Mouse (Mus musculus) MEL (cell line): ENCODE results near the gene Setd4. TPM values are rescaled to one million over a fixed set of nuclear protein-coding genes. Genes with fewer than 3 reads are reported as not detected.

ENCODE experiments used
- DNase-seq: peaks from one replicate; pipeline ENCODE4 v3.0.0; 2011; ENCODE audit warnings: low read depth, low spot score
- H3K27ac ChIP-seq: 2 replicates; pipeline ENCODE4 v1.5.1; 2012; ENCODE audit warnings: low read depth, mild to moderate bottlenecking, control low read depth, low read length, moderate library complexity; ENCODE audit not compliant: control insufficient read depth
- H3K27me3 ChIP-seq, 2 experiments: fragments of 150-350 bp in 1 of 2; sonication (generic) in 1 of 2; 2 replicates each; pipeline ENCODE4 v1.6.1; 2012; ENCODE audit warnings: low read length in 2 of 2, mild to moderate bottlenecking in 2 of 2, improper control_type of control experiment in 1 of 2, moderate library complexity in 1 of 2; ENCODE audit not compliant: insufficient read depth in 2 of 2, control insufficient read depth in 1 of 2
- H3K36me3 ChIP-seq, 2 experiments: 2 replicates each; pipeline ENCODE4 v1.6.1; 2012 to 2014; ENCODE audit warnings: low read length in 2 of 2, improper control_type of control experiment in 1 of 2, inconsistent platforms in 1 of 2, mild to moderate bottlenecking in 1 of 2; ENCODE audit not compliant: insufficient read depth in 2 of 2, control insufficient read depth in 1 of 2
- H3K4me1 ChIP-seq, 2 experiments: fragments of 150-350 bp in 1 of 2; sonication (generic) in 1 of 2; 2 replicates each; pipeline ENCODE4 v1.6.1; 2012; ENCODE audit warnings: low read length in 2 of 2, improper control_type of control experiment in 1 of 2, mild to moderate bottlenecking in 1 of 2; ENCODE audit not compliant: insufficient read depth in 2 of 2, control insufficient read depth in 1 of 2
- H3K4me3 ChIP-seq, 2 experiments: fragments of 150-350 bp in 1 of 2; sonication (generic) in 1 of 2; 2 replicates each; pipeline ENCODE4 v1.5.1; 2012; ENCODE audit warnings: low read depth in 2 of 2, low read length in 2 of 2, mild to moderate bottlenecking in 2 of 2, moderate library complexity in 2 of 2, control low read depth in 1 of 2, improper control_type of control experiment in 1 of 2; ENCODE audit not compliant: control insufficient read depth in 1 of 2, insufficient read depth in 1 of 2
- H3K79me2 ChIP-seq: 2 replicates; pipeline ENCODE4 v1.6.1; 2012; ENCODE audit warnings: mild to moderate bottlenecking, low read length, moderate library complexity; ENCODE audit not compliant: control insufficient read depth, poor library complexity, insufficient read depth
- H3K9ac ChIP-seq: 2 replicates; pipeline ENCODE4 v1.6.1; 2012; ENCODE audit warnings: low read depth, mild to moderate bottlenecking, control low read depth, low read length, moderate library complexity; ENCODE audit not compliant: control insufficient read depth, poor library complexity, severe bottlenecking
- H3K9me3 ChIP-seq: fragments of 150-350 bp; sonication (generic); replicated peaks from 2 replicates; pipeline ENCODE4 v1.6.1; 2012; ENCODE audit warnings: mild to moderate bottlenecking, low read length, improper control_type of control experiment, moderate library complexity; ENCODE audit not compliant: insufficient read depth
- CHD1 ChIP-seq: IDR thresholded peaks from 2 replicates; pipeline ENCODE4 v1.6.1; 2012; ENCODE audit warnings: low read depth, mild to moderate bottlenecking, inconsistent platforms, low read length, improper control_type of control experiment
- CHD2 ChIP-seq: IDR thresholded peaks from 2 replicates; pipeline ENCODE4 v1.6.1; 2011; ENCODE audit warnings: low read length, improper control_type of control experiment
- CTCF ChIP-seq, 3 experiments: IDR thresholded peaks in 2 of 3; conservative IDR thresholded peaks in 1 of 3; 2 replicates each; pipeline ENCODE4 v1.5.1; 2011 to 2012; ENCODE audit warnings: low read length in 3 of 3, low read depth in 2 of 3, mild to moderate bottlenecking in 2 of 3, improper control_type of control experiment in 1 of 3, inconsistent platforms in 1 of 3, mixed read lengths in 1 of 3, moderate library complexity in 1 of 3; ENCODE audit not compliant: control insufficient read depth in 1 of 3, insufficient read depth in 1 of 3, poor library complexity in 1 of 3, severe bottlenecking in 1 of 3
- GABPA ChIP-seq: IDR thresholded peaks from 2 replicates; pipeline ENCODE4 v1.6.1; 2012; ENCODE audit warnings: low read depth, mild to moderate bottlenecking, inconsistent platforms, low read length, improper control_type of control experiment, moderate library complexity
- HCFC1 ChIP-seq: IDR thresholded peaks from 2 replicates; pipeline ENCODE4 v1.6.1; 2012; ENCODE audit warnings: low read depth, mild to moderate bottlenecking, inconsistent platforms, low read length, improper control_type of control experiment, moderate library complexity
- JUND ChIP-seq: IDR thresholded peaks from 2 replicates; pipeline ENCODE4 v1.6.1; 2011; ENCODE audit warnings: low read depth, mild to moderate bottlenecking, improper control_type of control experiment, low read length
- KAT2A ChIP-seq: conservative IDR thresholded peaks from 2 replicates; pipeline ENCODE4 v1.6.1; 2012; ENCODE audit warnings: low read depth, low read length, improper control_type of control experiment, inconsistent platforms
- MAZ ChIP-seq: IDR thresholded peaks from 2 replicates; pipeline ENCODE4 v1.6.1; 2012; ENCODE audit warnings: low read depth, mild to moderate bottlenecking, inconsistent platforms, low read length, improper control_type of control experiment
- MXI1 ChIP-seq: IDR thresholded peaks from 2 replicates; pipeline ENCODE4 v1.6.1; 2011; ENCODE audit warnings: mild to moderate bottlenecking, low read depth, low read length, improper control_type of control experiment
- MYB ChIP-seq: IDR thresholded peaks from 2 replicates; pipeline ENCODE4 v1.6.1; 2011; ENCODE audit warnings: mild to moderate bottlenecking, low read depth, low read length, improper control_type of control experiment
- MYC ChIP-seq: IDR thresholded peaks from 2 replicates; pipeline ENCODE4 v1.6.1; 2011; ENCODE audit warnings: low read depth, mild to moderate bottlenecking, low read length, improper control_type of control experiment, moderate library complexity
- POLR2A ChIP-seq, 2 experiments: IDR thresholded peaks; 2 replicates each; pipeline ENCODE4 v1.6.1; 2011 to 2012; ENCODE audit warnings: low read length in 2 of 2, mild to moderate bottlenecking in 2 of 2, control low read depth in 1 of 2, improper control_type of control experiment in 1 of 2, low read depth in 1 of 2, moderate library complexity in 1 of 2; ENCODE audit not compliant: control insufficient read depth in 1 of 2, insufficient read depth in 1 of 2, poor library complexity in 1 of 2
- TAL1 ChIP-seq: IDR thresholded peaks from 2 replicates; pipeline ENCODE4 v1.6.1; 2012; ENCODE audit warnings: mild to moderate bottlenecking, inconsistent platforms, low read length, moderate library complexity, mixed read lengths
- TBP ChIP-seq: IDR thresholded peaks from 2 replicates; pipeline ENCODE4 v1.8.0; 2011; ENCODE audit warnings: low read depth, low read length, improper control_type of control experiment
- UBTF ChIP-seq: IDR thresholded peaks from 2 replicates; pipeline ENCODE4 v1.6.1; 2012; ENCODE audit warnings: low read depth, mild to moderate bottlenecking, inconsistent platforms, low read length, improper control_type of control experiment, moderate library complexity, borderline replicate concordance; ENCODE audit not compliant: insufficient read depth
- ZC3H11A ChIP-seq: IDR thresholded peaks from 2 replicates; pipeline ENCODE4 v1.6.1; 2012; ENCODE audit warnings: low read depth, mild to moderate bottlenecking, inconsistent platforms, low read length, improper control_type of control experiment
- ZKSCAN1 ChIP-seq: IDR thresholded peaks from 2 replicates; pipeline ENCODE4 v1.6.1; 2012; ENCODE audit warnings: low read depth, mild to moderate bottlenecking, inconsistent platforms, low read length, improper control_type of control experiment, moderate library complexity
- ZMIZ1 ChIP-seq: IDR thresholded peaks from 2 replicates; pipeline ENCODE4 v1.6.1; 2012; ENCODE audit warnings: low read depth, mild to moderate bottlenecking, inconsistent platforms, low read length, improper control_type of control experiment, moderate library complexity
- polyA plus RNA-seq, 2 experiments: library from polyadenylated mRNA; stranded (reverse) in 1 of 2; unstranded in 1 of 2; fragments of >175 nt in 1 of 2; fragments of >200 nt in 1 of 2; gene quantifications; 2 replicates each; pipeline versions ENCODE4 v1.2.1 to v1.2.4; 2012; ENCODE audit warnings: low replicate concordance in 2 of 2, low read depth in 1 of 2; ENCODE audit not compliant: insufficient read length in 2 of 2, insufficient read depth in 1 of 2, missing spikeins in 1 of 2
- total RNA-seq: library from RNA; depleted of rRNA; stranded (reverse); fragments of 300-350 nt; gene quantifications from 2 replicates; pipeline ENCODE4 v1.2.3, GENCODE M21; 2012

Gene Setd4
- total and polyA plus RNA-seq, 3 experiments: 14.1 to 19.1 TPM; not detected in 1

GRCm38 (mm10) chr16:93606146-93606545, 2.3 kb upstream of the Setd4 start:
- Histone ChIP-seq H3K27me3 (no peaks in the 10 kb centered on the region), H3K4me3 (no peak overlapping the region), H3K79me2 (peaks cover 12% of the 10 kb centered on the region), H3K27ac (no peak overlapping the region), H3K9me3 (no peaks in the 10 kb centered on the region), H3K36me3 (peaks cover 0 to 12% of the 10 kb centered on the region in 2 experiments; a peak in 2 of 4 replicates), H3K9ac (no peak overlapping the region), H3K4me1 (peaks cover 0 to 7% of the 10 kb centered on the region in 2 experiments; a peak in 2 of 4 replicates)
- no peak for DNase-seq
- TF ChIP-seq GABPA (no peak), CHD2 (no peak), UBTF (no peak), KAT2A (no peak), MYC (no peak), MXI1 (no peak), TBP (no peak), JUND (no peak), CHD1 (no peak), ZKSCAN1 (no peak)
- TF ChIP-seq, all 39 proteins: peak for 0

- Histone ChIP-seq H3K36me3 (peaks cover 0 to 12% of the 10 kb centered on the region in 2 experiments; a peak in 2 of 4 replicates), H3K27ac (no peak within 1 kb of the TSS), H3K79me2 (peaks cover 12% of the 10 kb centered on the region), H3K9me3 (no peaks in the 10 kb centered on the region), H3K4me1 (peaks cover 0 to 7% of the 10 kb centered on the region in 2 experiments; a peak in 2 of 4 replicates), H3K27me3 (no peaks in the 10 kb centered on the region), H3K4me3 (peak within 1 kb of the TSS; percentile 47 to 59), H3K9ac (peak within 1 kb of the TSS; percentile 80)
- no peak for TF ChIP-seq CTCF (IDR thresholded peaks at IDR 0.05 in 2 of 3, conservative IDR thresholded peaks at IDR 0.05 in 1 of 3; ENCODE audit: control insufficient read depth in 1 of 3, insufficient read depth in 1 of 3, low read depth in 2 of 3, low read length in 3 of 3, poor library complexity in 1 of 3, severe bottlenecking in 1 of 3)
- TF ChIP-seq MYC: no peak
- TF ChIP-seq ZC3H11A: no peak
- TF ChIP-seq JUND: no peak
- no peak for TF ChIP-seq GABPA
- TF ChIP-seq POLR2A (IDR thresholded peaks at IDR 0.05; ENCODE audit: control insufficient read depth in 1 of 2, insufficient read depth in 1 of 2, low read depth in 1 of 2, low read length in 2 of 2, poor library complexity in 1 of 2): no peak
- no peak for TF ChIP-seq HCFC1
- TF ChIP-seq TBP: no peak
- TF ChIP-seq ZMIZ1: no peak
- TF ChIP-seq MYB: no peak
- no peak for TF ChIP-seq CHD2
- TF ChIP-seq TAL1: no peak
- no peak for TF ChIP-seq KAT2A
- no peak for TF ChIP-seq MAZ
- DNase-seq: no peak
Measured at GRCm38 (mm10) chr16:93605553-93605952, 1.7 kb upstream of the Setd4 start, which contains the start of gene Cbr1. Gene Cbr1, plus strand, starts transcription at chr16:93605853.
